Mouse (Mus musculus): ENCODE results near the gene BC049715. TPM values are rescaled to one million over a fixed set of nuclear protein-coding genes. Genes with fewer than 3 reads are reported as not detected.
A peak's percentile ranks its signal among the peaks of the same experiment; 100 is the strongest.
"Not testable (repeated sequence)": the region's sequence is repeated elsewhere in the genome, so short reads cannot be mapped to it uniquely, and the experiment has no call there.

The BC049715 gene
- total RNA-seq (2015) (0.45 and 1.0 TPM in 2 replicates), total RNA-seq (2017) (1.1 and 1.3 TPM in 2 replicates)

DNA sequence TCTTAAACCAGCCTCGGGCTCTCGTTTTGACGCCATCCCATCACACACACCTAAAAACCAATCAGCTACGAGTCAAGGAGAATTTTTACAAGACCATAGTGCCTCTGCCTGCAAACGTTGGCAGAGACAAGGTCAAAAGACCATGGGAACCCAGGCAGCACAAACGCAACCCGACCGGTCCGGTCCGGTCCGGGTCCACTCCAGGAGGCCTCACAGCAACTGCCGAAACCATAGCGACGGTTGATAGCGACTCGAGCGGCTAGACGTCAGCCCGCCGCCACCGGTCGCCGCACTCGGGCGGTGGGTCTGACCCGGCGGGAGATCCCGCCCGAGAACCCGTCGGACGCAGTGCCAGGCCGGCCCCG lies at the start of gene BC049715:
Gene BC049715, plus strand, starts transcription at position 111 of the 365 bp plus-strand sequence.
- ATAC-seq (ENCODE audit: poor library complexity, severe bottlenecking) = no peak; the same call in 1 of the 2 replicates

DNA sequence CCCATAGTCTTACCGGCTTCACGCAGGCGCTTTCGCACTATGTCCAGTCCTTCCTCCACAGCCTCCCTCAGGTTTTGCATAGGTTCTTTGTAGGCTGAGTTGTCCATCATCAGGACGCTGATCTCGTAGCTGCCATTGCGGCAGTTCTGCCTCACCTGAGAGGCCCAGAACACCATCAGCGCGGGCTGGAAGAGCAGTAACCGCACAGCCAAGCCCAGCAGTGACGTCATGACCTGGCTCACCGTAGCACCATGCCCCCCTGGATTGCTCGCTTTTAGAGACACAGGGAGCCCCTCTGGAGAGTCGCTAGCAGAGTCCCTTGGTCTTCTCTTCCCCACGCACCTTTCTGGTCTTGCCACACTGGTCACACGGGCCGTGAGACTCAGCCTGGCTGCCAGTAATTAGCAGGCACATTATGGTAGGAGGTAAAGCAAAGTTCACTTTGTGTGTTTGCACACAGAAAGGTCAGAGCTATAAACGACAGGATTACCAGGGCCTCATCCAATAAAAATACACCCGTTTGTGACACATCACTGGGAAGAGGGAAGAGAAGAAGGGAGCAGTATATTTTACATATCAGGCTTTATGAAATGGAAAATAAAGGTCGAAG lies 45.9 kb upstream of the BC049715 start, which contains the start of gene Gucy2c:
Gene Gucy2c, minus strand, starts transcription at position 389 of the 610 bp plus-strand sequence.
- ATAC-seq (ENCODE audit: poor library complexity, severe bottlenecking) = no peak

DNA sequence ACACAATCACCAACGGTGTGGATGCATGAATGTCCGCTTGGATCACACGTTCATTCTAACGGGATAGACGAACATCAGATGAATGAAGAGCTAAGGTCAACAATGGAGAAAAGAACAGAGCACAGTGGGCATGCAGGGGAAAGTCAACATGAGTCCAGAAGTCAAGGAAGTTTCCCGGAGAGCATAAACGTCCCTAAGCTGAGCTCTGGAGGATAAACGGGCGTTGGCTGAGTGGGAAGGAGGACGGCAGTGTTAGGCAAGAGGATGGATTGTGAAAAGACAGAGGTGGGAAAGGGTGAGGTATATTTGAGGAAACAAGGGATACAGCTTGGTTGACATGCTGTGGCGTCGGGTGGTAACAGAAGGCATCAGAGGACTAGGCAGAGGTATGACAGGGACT lies 45.3 kb upstream of the BC049715 start:
- ATAC-seq (ENCODE audit: poor library complexity, severe bottlenecking) = no peak

DNA sequence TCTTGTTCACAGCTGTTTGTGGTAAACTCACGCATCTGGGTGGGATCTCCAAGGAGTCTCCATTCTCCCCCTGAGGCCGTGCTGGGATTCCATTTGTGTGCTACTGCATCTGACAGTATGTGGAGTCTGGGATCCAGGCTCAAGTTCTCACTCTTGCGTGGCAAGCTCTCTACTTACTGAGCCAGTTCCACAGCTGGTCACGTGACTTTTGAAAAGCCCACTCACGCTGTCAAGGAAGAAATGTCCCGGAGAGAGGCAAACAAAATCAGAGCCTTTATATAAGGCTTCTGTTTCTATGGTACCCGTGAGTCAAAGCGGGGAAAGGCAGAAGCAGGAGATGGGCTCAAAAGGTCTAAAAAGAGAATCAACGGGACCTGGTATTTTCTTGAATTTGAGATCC lies 44.7 kb upstream of the BC049715 start:
- no peak for ATAC-seq (ENCODE audit: poor library complexity, severe bottlenecking)

DNA sequence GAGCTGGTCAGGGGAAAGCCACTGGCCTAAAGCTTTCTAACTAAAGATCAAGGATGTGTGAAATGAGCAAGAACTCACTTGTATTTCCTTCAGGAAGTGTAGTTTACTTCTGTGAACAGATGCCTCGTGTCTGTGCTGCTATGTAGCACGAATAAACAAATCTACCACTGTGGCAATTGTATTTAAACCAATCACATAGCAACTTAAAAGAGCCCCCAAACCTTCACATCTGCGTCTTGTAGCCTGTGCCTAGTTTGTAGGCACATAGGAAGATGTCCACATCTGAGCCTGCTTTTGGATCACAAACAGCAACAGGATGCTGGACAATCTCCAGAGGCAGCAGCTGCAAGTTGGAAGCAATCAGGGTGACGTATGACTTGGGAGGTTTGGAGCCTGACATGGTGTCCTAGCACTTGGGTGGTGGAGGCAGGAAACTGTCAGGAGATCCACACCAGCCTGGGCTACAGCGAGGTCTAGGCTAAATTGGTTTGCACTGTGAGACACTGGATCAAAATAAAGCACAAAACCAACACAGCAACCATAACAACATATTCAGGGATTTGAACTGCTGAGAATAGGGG lies 37.9 kb upstream of the BC049715 start:
- ATAC-seq (ENCODE audit: poor library complexity, severe bottlenecking) = no peak

DNA sequence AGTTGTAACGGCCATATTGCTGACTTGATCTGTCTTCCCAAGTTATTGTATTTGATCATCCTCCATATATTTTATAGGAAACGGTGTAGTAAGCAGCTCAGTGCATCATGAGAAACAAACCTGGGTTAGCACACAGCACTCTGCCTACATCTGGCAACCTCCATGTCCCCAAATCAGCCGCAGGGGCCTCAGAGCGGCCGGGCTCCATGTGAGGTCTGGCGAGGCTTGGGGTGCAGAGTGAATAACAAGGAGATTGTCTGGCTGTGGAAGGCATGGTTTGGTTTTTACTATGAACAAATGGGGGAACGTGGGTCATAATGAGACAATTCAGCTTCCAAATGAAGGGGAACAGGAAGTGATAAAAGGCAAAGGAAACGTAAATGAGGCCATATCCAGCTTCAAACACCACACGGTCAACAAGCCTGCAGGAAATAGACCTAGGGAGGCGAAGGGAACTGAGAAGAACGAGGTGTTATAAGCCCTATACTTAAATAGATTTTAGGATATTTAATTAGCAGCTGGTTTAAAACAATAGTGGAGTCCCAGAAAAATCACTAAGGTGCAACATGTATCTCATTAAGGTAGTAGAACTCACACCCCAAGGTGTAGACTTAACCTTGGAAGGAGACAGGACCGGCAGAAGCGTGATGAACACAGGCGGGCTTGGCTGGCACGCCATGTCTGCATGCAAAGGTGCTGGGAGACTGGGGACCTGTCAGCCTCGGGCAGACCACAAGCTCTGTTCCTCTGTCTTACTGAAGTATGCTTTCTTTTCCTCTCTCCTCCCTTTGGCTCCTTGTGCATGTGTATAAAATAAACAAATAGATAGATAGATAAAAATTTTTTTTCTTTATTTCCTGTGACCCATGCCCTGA lies 34.3 kb upstream of the BC049715 start:
- peak; percentile 53 for ATAC-seq (ENCODE audit: poor library complexity, severe bottlenecking)

DNA sequence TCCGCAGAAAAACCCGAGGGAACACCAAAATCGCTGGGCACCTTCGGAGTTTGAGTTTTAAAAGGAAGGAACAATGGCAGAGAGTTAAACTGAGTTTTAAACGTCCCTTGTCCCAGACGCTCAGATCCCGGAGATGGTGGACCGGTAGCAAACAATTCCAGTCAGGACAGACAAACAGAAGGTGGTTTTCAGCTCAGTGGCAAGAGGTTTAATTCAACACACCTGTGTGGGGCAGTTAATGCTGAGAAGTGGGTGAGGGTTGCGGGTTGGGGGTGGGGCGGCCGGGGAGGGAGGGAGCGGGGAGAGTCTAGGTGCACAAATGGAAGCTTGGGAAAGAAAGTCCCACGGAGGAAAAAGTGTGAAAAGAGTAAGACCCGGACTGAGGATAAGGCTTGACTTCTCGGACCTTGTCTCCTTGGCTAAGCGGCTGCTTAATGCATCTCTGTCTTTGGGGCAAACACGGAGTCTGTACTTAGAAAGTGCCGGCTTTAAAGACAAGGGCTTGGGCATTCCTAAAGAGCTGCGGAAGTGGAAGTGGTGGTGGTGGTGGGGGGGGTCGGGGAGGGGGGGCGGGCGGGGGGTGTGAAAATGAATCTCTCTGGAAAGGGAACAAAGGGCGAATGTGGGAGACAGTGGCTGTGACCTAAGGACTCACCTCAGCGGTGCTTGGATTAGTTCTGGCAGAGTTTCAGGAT lies 33.4 kb upstream of the BC049715 start:
- ATAC-seq (ENCODE audit: poor library complexity, severe bottlenecking) = peak; percentile 71

DNA sequence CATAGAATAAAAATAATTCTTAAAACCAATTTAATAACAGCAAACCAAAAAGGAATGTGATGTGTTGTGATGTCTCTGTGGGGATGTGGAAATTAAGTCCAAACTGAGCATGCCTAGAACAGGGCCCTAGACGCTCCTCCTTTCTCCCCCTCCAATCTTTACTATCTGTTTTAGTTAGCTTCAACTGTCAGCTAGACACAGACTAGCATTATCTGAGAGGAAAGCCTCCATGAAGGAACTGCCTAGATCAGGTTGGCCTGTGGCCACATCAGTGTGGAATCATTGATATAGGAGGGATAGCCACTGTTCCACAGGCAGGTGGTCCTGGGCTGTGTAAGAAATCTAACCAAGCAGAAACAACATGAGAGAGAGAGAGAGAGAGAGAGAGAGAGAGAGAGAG lies 32.3 kb upstream of the BC049715 start:
- ATAC-seq (ENCODE audit: poor library complexity, severe bottlenecking) = no peak

DNA sequence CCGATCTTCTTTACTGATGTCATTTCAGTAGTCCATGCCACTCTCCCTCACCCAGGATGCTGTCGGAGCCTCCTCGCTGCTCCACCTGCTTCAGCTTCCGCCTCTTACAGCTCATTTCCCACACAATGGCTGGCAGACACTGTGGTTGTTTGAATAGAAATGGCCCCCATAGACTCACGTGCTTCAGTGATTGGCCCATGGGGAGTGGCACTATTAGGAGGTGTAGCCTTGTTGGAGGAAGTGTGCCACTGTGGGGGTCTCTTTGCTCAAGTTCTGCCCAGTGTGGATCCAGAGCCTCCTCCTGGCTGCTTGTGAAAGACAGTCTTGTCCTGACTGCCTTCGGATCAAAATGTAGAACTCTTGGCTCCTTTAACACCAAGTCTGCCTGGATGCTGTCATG lies 31.6 kb upstream of the BC049715 start:
- no peak for ATAC-seq (ENCODE audit: poor library complexity, severe bottlenecking)

DNA sequence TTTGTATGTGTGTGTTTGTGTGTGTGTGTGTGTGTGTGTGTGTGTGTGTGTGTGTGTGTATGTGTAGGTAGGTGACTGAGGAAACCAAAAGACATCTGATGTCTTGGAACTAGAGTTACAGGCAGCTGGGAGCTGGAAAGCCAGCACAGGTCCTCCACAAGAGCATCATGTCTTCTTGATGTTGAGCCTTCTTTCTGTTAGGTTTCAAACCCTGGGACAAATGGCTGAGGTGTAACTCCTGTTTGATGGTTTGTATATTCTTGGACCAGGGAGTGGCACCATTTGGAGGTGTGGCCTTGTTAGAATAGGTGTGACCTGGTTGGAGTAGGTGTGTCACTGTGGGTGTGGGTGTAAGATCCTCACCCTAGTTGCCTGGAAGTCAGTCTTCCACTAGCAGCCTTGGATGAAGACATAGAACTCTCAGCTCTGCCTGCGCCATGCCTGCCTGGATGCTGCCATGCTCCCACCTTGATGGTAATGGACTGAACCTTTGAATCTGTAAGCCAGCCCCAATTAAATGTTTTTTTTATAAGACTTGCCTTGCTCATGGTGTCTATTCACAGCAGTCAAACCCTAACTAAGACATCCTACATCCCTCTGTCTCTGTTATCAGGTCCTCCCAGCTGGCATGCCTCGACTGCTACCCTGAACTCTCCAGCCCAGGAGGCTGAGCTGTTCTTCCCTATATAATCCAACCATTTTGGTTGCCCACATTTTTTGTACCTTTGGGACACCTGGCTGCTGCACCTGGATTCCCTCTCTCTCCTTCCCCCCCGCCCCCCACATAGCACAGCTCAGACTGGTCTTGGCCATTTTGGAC lies 29.3 kb upstream of the BC049715 start:
- not testable (repeated sequence) for ATAC-seq (ENCODE audit: poor library complexity, severe bottlenecking)

DNA sequence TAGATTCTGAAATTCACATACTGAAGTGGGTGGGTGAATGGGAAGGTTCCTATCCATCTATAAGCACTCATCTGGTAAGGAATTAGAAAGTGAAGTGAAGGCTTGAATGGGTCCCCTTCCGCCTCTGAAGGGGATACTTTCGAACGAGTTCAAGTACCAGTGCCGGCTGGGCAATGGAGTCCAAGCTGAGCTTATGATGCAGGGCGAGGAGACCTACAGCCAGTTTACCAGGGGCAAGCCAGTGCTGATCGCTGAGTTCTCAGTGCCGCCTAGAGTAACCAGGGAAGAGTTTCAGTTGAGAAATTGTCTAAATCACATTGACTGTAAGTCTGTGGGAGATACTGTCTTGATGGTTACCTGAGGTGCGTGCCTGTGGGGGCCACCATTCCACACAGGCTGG lies 26.7 kb upstream of the BC049715 start:
- no peak for ATAC-seq (ENCODE audit: poor library complexity, severe bottlenecking)

DNA sequence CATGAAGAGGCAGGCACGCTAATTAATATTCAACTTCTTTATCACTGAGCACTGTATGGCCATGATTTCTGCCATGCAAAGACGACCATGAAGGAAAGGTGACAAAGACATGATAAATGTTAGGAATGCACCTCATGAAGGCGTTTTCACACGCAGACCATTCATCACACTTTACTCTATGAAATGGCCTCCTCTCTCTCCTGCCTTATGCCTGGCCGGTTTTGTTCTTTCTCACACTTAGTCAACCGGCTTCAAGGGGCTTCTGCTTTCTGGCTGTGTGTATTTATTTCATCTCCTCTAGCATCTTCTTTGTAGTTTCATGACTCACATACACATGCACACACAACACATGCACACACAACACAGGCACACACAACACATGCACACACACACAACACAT lies 26.2 kb upstream of the BC049715 start:
- ATAC-seq (ENCODE audit: poor library complexity, severe bottlenecking) = no peak

DNA sequence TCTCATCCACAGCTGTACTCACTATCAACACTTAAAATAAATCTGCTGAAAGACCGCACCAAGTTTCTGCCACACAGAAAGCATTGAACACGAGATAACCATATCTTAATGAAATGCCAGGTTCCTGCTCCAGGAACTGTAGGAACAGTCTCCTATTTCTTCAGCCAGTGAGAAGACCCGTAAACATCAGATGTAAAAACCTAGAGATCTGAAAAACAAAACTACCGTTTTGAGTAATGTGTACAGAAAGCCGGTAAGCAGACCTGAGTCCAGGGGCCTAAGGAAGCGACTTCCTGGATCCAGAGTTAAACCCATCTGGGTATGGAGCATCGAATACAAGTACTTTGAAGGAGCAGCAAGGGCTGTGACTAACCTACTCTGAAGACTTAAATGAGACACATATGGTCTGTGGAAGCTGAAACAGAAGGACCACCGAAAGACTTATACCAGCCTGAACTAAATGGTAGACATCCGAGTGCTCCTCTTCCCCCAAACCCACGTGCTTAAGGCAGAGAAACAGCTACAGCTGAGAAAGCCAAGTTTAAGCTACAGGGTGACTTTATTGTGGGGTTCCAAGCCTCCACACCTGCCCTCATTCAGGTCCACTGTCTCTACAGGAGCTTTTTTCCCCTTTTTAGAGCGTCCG lies 24.2 kb upstream of the BC049715 start:
- ATAC-seq (ENCODE audit: poor library complexity, severe bottlenecking) = no peak

DNA sequence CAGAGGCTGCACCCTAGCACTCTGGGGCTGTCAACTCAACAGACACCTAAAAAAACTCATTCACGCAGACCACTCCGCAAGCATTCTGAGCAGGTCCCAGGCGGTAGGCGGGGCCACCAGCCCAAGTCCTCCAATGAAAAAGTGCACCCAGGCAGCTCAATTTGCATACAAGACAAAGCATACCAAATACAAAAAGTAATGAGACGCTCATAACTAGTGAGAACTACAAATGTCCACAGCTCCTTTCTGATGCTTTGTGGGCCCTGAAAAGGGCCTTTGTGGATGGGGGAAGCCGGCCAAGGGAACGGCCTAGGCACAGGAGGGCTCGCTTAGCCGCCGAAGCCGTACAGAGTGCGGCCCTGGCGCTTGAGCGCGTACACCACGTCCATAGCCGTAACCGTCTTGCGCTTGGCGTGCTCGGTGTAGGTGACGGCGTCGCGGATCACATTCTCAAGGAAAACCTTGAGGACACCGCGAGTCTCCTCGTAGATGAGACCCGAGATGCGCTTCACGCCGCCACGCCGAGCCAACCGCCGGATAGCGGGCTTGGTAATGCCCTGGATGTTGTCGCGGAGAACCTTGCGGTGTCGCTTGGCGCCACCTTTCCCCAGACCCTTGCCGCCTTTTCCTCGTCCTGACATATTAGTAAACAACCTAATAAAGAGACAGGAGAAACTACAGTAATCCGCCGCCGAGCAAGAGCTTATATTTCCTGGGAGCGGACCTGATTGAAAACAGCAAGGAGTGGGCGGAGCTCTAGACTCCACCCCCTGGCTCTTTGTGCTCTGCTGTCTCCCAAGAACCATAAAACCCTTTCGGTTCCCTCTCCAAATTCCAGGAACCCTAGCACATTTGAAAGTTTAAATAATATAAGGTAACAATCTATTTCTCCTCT lies 23.4 kb upstream of the BC049715 start, which contains the start of gene Hist4h4:
Gene Hist4h4, minus strand, starts transcription at position 677 of the 895 bp plus-strand sequence.
- peak; percentile 53 for ATAC-seq (ENCODE audit: poor library complexity, severe bottlenecking)

DNA sequence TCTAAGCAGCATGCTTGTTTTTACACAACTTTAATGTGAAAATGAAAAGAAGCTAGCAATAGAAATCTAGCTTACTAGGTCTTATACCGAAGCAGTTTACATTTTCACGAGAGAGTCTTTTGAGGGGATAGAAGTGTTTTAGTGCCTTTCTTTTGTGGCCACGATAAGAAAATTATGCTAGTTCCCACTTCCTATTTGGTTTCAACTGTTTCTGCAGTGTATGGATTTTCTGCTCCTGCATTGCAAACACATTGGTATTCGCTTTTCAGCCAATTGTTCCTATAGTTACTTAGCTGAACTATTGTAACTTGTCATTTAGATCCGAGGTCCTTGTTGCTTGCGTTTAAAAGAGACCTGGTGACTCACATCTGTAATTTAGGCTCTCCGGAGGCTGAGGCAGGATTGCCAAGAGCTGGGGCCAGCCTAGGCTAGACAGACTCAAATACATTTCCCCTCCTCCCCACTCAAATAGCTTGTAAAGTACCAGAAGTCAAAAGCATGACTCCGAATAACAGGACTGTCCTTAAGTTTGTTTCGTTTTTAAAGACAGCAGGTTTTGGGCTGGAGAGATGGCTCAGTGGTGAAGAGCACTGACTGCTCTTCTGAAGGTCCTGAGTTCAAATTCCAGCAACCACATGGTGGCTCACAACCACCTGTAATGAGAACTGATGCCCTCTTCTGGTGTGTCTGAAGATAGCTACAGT lies 22.6 kb upstream of the BC049715 start:
- no peak for ATAC-seq (ENCODE audit: poor library complexity, severe bottlenecking)

DNA sequence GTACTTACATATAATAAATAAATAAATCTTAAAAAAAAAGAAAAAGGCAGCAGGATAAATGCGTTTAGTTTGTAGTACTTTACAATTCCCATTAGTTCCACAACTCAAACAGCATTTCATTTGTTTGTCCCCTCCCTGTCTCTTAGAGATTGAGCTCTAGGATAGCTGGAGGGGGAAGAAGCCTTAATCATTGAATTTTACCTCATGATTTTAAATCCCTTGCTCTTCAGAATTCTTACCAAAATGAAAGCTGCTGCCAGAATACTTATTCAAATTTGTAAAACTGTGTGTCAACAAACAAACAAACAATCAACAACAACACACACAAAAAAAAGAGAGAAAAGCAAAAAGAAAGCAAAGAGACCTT lies 22.0 kb upstream of the BC049715 start:
- no peak for ATAC-seq (ENCODE audit: poor library complexity, severe bottlenecking)

DNA sequence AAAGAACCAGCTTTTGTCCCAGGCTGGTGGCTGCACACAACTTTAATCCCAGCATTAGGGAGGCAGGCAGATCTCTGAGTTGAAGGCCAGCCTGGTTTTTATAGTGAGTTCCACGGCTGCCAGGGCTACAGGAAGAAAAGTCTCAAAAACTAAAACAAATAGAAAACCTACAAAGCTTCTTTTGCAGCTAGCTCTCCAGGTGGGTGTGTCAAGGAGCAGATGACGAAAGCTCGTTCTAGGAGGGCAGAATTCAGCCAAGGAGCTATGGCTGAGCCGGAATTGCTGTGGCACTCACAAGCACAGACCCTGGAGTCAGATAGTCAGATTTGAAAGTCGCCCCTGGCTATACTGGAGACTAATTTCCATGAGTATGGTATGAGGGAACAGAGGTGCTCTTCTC lies 20.6 kb upstream of the BC049715 start:
- no peak for ATAC-seq (ENCODE audit: poor library complexity, severe bottlenecking)

DNA sequence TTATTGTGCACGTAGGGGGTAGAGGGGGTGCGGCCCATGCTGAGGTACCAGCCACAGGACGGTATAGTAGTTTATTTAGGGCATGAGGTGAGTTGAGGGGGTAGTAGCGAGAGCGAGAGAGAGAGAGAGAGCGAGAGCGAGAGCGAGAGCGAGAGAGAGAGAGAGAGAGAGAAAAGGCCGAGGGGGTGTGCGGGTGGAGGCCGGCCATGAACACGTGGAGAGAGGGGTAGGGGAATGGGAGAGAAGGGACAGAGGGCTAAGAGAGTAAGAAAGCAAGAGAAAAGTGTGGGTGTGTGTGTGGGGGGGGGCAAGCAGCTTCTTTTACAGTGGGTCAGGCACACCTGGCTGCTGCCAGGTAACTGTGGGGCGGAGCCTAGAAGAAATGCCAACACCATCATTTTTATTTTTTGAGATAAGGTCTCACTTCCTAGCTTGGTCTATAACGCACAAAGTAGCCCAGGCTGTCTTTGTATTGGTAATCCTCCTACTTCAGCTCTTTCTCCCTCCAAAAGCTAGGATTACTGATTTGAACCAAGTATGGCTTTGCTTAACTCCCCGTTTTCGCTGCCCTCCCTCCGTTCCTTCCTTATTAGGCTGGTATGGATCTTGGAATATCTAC lies 19.9 kb upstream of the BC049715 start:
- ATAC-seq (ENCODE audit: poor library complexity, severe bottlenecking) = no peak; the same call in 1 of the 2 replicates
